Mouse (Mus musculus) yolk sac, embryonic 10.5 days (tissue): ENCODE data around the gene Wdr83.

Source experiments
- DNase-seq: peaks from one replicate; pipeline ENCODE4 v3.0.0-alpha.2; 2017; ENCODE audit warnings: low spot score

Wdr83 gene

GRCm38 (mm10) chr8:85076993-85077392, 4.1 kb downstream of the Wdr83 start:
- DNase-seq, result peak; percentile 66

GRCm38 (mm10) chr8:85076001-85076400, 5.1 kb downstream of the Wdr83 start:
- no peak for DNase-seq

- no peak for DNase-seq
Measured at GRCm38 (mm10) chr8:85074617-85075016, 6.5 kb downstream of the Wdr83 start.

- DNase-seq, result no peak
Measured at GRCm38 (mm10) chr8:85074167-85074566, 6.9 kb downstream of the Wdr83 start.

- DNase-seq, result no peak
Measured at GRCm38 (mm10) chr8:85073041-85073612, 8.0 kb downstream of the Wdr83 start.

GRCm38 (mm10) chr8:85072364-85072929, 8.7 kb downstream of the Wdr83 start:
- no peak for DNase-seq

GRCm38 (mm10) chr8:85071514-85072281, 9.4 kb downstream of the Wdr83 start, which contains the start of gene Dhps:
Dhps (plus strand) TSS chr8:85071757.
- peak; percentile 91 for DNase-seq

GRCm38 (mm10) chr8:85071041-85071440, 10.1 kb downstream of the Wdr83 start:
- DNase-seq, result peak; percentile 84

GRCm38 (mm10) chr8:85067982-85068381, 13.1 kb downstream of the Wdr83 start, which contains the start of gene Gm5741:
Gm5741 (minus strand) TSS chr8:85067982.
- no peak for DNase-seq

GRCm38 (mm10) chr8:85067155-85067554, 14.0 kb downstream of the Wdr83 start:
- DNase-seq, result no peak

GRCm38 (mm10) chr8:85065213-85065612, 15.9 kb downstream of the Wdr83 start:
- DNase-seq, result peak; percentile 76

- no peak for DNase-seq
Measured at GRCm38 (mm10) chr8:85062603-85063002, 18.5 kb downstream of the Wdr83 start.

- peak; percentile 90 for DNase-seq
Measured at GRCm38 (mm10) chr8:85059879-85060616, 21.1 kb downstream of the Wdr83 start, which contains the start of gene Fbxw9. Fbxw9 (plus strand) TSS chr8:85060055.

- no peak for DNase-seq
Measured at GRCm38 (mm10) chr8:85057367-85057766, 23.7 kb downstream of the Wdr83 start.

- no peak for DNase-seq
Measured at GRCm38 (mm10) chr8:85043619-85044018, 37.5 kb downstream of the Wdr83 start.

GRCm38 (mm10) chr8:85037681-85038531, 43.2 kb downstream of the Wdr83 start:
- DNase-seq, result peak; percentile 68

- no peak for DNase-seq
Measured at GRCm38 (mm10) chr8:85037366-85037680, 43.8 kb downstream of the Wdr83 start.

- DNase-seq, result peak; percentile 93
Measured at GRCm38 (mm10) chr8:85036718-85037365, 44.3 kb downstream of the Wdr83 start, which contains the start of gene Tnpo2. Tnpo2 (plus strand) TSS chr8:85036915.

- no peak for DNase-seq
Measured at GRCm38 (mm10) chr8:85036381-85036717, 44.8 kb downstream of the Wdr83 start.

GRCm38 (mm10) chr8:85035728-85036310, 45.3 kb downstream of the Wdr83 start:
- DNase-seq, result no peak
